Mouse (Mus musculus): ENCODE results near the gene Rpap3. TPM values are rescaled to one million over a fixed set of nuclear protein-coding genes. Genes with fewer than 3 reads are reported as not detected.

Rpap3 gene
- polyA plus RNA-seq, 1 experiment from 2014 or later: 32.9 TPM

- ChIA-PET CTCF (interaction anchor here (1.0 to 1.2 kb wide), 3 partner anchors 51 to 126 kb away, joined by 3 read pairs; no protein-coding TSS in a partner anchor), POLR2A (interaction anchor here (1.5 kb wide), 1 partner anchor 52 kb away, joined by 4 read pairs; no protein-coding TSS in a partner anchor)
- no peak for DNase-seq (ENCODE audit: low read depth, low spot score)
- in situ Hi-C loops (cut with MboI; ENCODE audit: low pct_unique_long_range_greater_than_20kb): no loop called here
- ATAC-seq: no peak
- no peaks in the 10 kb centered on the region for H3K27me3 ChIP-seq
- TF ChIP-seq CTCF (IDR thresholded peaks at IDR 0.05): no peak
Measured at GRCm38 (mm10) chr15:97724346-97725197, 18.9 kb upstream of the Rpap3 start.

- ATAC-seq: no peak
- H3K27me3 ChIP-seq: no peaks in the 10 kb centered on the region
- TF ChIP-seq CTCF (IDR thresholded peaks at IDR 0.05): no peak
- in situ Hi-C loops (cut with MboI; ENCODE audit: low pct_unique_long_range_greater_than_20kb): no loop called here
- ChIA-PET CTCF (interaction anchor here (1.0 to 1.6 kb wide), 2 partner anchors 44 to 52 kb away, joined by 3 read pairs; partner anchors contain the start of gene Rapgef3), POLR2A (no interaction called here)
- no peak for DNase-seq (ENCODE audit: low read depth, low spot score)
Measured at GRCm38 (mm10) chr15:97723536-97724345, 18.1 kb upstream of the Rpap3 start.

GRCm38 (mm10) chr15:97721008-97721701 lies 15.5 kb upstream of the Rpap3 start:
- no peak for DNase-seq (ENCODE audit: low read depth, low spot score)
- POLR2A ChIA-PET: no interaction called here

GRCm38 (mm10) chr15:97720026-97720675 lies 14.5 kb upstream of the Rpap3 start:
- ChIA-PET CTCF (interaction anchor here (1.6 to 6.6 kb wide), 4 partner anchors 17 to 243 kb away, joined by 3 to 54 read pairs (median 6); partner anchors contain the start of gene Tmem106c), POLR2A (interaction anchor here (0.8 kb wide), 1 partner anchor 60 kb away, joined by 3 read pairs; no protein-coding TSS in a partner anchor)
- DNase-seq (ENCODE audit: low read depth, low spot score): no peak
- TF ChIP-seq CTCF (IDR thresholded peaks at IDR 0.05): no peak
- H3K27me3 ChIP-seq: no peaks in the 10 kb centered on the region
- in situ Hi-C loops (cut with MboI; ENCODE audit: low pct_unique_long_range_greater_than_20kb): no loop called here
- ATAC-seq: no peak

More at GRCm38 (mm10) chr15:97721008-97721701, 15.5 kb upstream of the Rpap3 start:
- no peak for ATAC-seq
- CTCF ChIA-PET: interaction anchor here (1.0 to 6.6 kb wide), 3 partner anchors 16 to 129 kb away, joined by 3 to 54 read pairs (median 3); no protein-coding TSS in a partner anchor
- no peaks in the 10 kb centered on the region for H3K27me3 ChIP-seq
- TF ChIP-seq CTCF (IDR thresholded peaks at IDR 0.05): no peak
- in situ Hi-C loops (cut with MboI; ENCODE audit: low pct_unique_long_range_greater_than_20kb): no loop called here

GRCm38 (mm10) chr15:97719494-97719893 lies 13.9 kb upstream of the Rpap3 start:
- ATAC-seq (no peak), DNase-seq (ENCODE audit: low read depth, low spot score) (no peak)
- in situ Hi-C loops (cut with MboI; ENCODE audit: low pct_unique_long_range_greater_than_20kb): loop anchor here (5.0 kb wide), 3 partner anchors 63 to 243 kb away; partner anchors contain the start of gene Tmem106c
- no peaks in the 10 kb centered on the region for H3K27me3 ChIP-seq
- POLR2A ChIA-PET: interaction anchor here (0.8 kb wide), 1 partner anchor 61 kb away, joined by 3 read pairs; no protein-coding TSS in a partner anchor
- CTCF ChIA-PET: interaction anchor here (0.9 to 6.6 kb wide), 6 partner anchors 47 to 244 kb away, joined by 4 to 54 read pairs (median 6); partner anchors contain the start of genes Rapgef3, Slc48a1 and Tmem106c
- TF ChIP-seq CTCF (IDR thresholded peaks at IDR 0.05): no peak

GRCm38 (mm10) chr15:97718535-97719155 lies 13.0 kb upstream of the Rpap3 start:
- TF ChIP-seq CTCF (IDR thresholded peaks at IDR 0.05): no peak
- DNase-seq (ENCODE audit: low read depth, low spot score) (no peak), ATAC-seq (no peak)
- in situ Hi-C loops (cut with MboI; ENCODE audit: low pct_unique_long_range_greater_than_20kb): loop anchor here (5.0 kb wide), 3 partner anchors 64 to 244 kb away; partner anchors contain the start of gene Tmem106c
- CTCF ChIA-PET: interaction anchor here (0.5 to 6.6 kb wide), 12 partner anchors 12 to 245 kb away, joined by 3 to 54 read pairs (median 6); partner anchors contain the start of genes Endou, Rapgef3, Slc48a1 and Tmem106c
- no peaks in the 10 kb centered on the region for H3K27me3 ChIP-seq
- POLR2A ChIA-PET: interaction anchor here (1.0 kb wide), 1 partner anchor 15 kb away, joined by 4 read pairs; no protein-coding TSS in a partner anchor

- in situ Hi-C loops (cut with MboI; ENCODE audit: low pct_unique_long_range_greater_than_20kb): loop anchor here (5.0 kb wide), 3 partner anchors 64 to 244 kb away; partner anchors contain the start of gene Tmem106c
- CTCF ChIA-PET: interaction anchor here (0.5 to 6.6 kb wide), 14 partner anchors 11 to 246 kb away, joined by 3 to 54 read pairs (median 4); partner anchors contain the start of genes Endou, Rapgef3, Slc48a1 and Tmem106c
- peak; percentile 94 for TF ChIP-seq CTCF (IDR thresholded peaks at IDR 0.05)
- ATAC-seq (peak; percentile 59), DNase-seq (ENCODE audit: low read depth, low spot score) (no peak)
- POLR2A ChIA-PET: interaction anchor here (1.0 kb wide), 1 partner anchor 15 kb away, joined by 4 read pairs; no protein-coding TSS in a partner anchor
- H3K27me3 ChIP-seq: no peaks in the 10 kb centered on the region
Measured at GRCm38 (mm10) chr15:97717861-97718534, 12.4 kb upstream of the Rpap3 start.

- no peak for TF ChIP-seq CTCF (IDR thresholded peaks at IDR 0.05)
- no peak for DNase-seq (ENCODE audit: low read depth, low spot score)
- ChIA-PET CTCF (interaction anchor here (0.5 to 6.6 kb wide), 14 partner anchors 13 to 247 kb away, joined by 3 to 54 read pairs (median 4); partner anchors contain the start of genes Endou, Slc48a1 and Tmem106c), POLR2A (interaction anchor here (1.0 kb wide), 2 partner anchors 10 to 128 kb away, joined by 3 read pairs; partner anchors contain the start of gene Hdac7)
- in situ Hi-C loops (cut with MboI; ENCODE audit: low pct_unique_long_range_greater_than_20kb): loop anchor here (5.0 kb wide), 3 partner anchors 66 to 246 kb away; partner anchors contain the start of gene Tmem106c
- ATAC-seq: no peak
- no peaks in the 10 kb centered on the region for H3K27me3 ChIP-seq
Measured at GRCm38 (mm10) chr15:97716782-97717181, 11.2 kb upstream of the Rpap3 start.

All from Patski (cell line).